Mouse (Mus musculus): ENCODE results near the gene Sipa1l3.

DNA sequence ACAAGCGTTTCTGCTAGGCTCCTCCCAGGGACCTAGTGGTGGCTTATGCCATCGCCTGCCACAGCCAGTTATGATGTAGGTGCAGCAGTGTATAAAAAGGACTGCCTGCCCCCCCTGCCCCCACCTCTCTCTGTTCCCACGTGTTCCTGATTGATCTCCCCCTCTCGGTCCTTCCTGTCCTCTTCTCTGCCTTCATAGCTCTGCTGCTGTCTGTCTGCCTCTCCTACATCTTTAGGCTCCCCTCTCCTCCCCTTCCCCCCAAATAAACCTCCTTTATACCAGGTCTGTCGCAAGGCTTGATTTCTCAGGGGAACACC lies 150.5 kb downstream of the Sipa1l3 start:
- TF ChIP-seq CTCF (conservative IDR thresholded peaks at IDR 0.05; ENCODE audit: low read length) (no peak), POU5F1 (IDR thresholded peaks at IDR 0.05; ENCODE audit: borderline replicate concordance, low read length) (no peak)

All from E14TG2a.4 (cell line).